Mouse (Mus musculus) G1E (cell line): ENCODE data around the gene Hbb-y.

Experiments used
- CTCF ChIP-seq: IDR thresholded peaks from 2 replicates; pipeline ENCODE4 v1.5.1; 2012; ENCODE audit warnings: low read depth, low read length, inconsistent platforms, mixed read lengths
- GATA1 ChIP-seq: IDR thresholded peaks from 2 replicates; pipeline ENCODE4 v1.6.1; 2012; ENCODE audit warnings: borderline replicate concordance, low read length, inconsistent platforms, mixed read lengths
- GATA2 ChIP-seq: IDR thresholded peaks from 2 replicates; pipeline ENCODE4 v1.6.1; 2012; ENCODE audit warnings: low read depth, low read length, inconsistent platforms, borderline replicate concordance
- TAL1 ChIP-seq: conservative IDR thresholded peaks from 2 replicates; pipeline ENCODE4 v1.6.1; 2012; ENCODE audit warnings: low read depth, low read length, inconsistent platforms, mixed read lengths

DNA sequence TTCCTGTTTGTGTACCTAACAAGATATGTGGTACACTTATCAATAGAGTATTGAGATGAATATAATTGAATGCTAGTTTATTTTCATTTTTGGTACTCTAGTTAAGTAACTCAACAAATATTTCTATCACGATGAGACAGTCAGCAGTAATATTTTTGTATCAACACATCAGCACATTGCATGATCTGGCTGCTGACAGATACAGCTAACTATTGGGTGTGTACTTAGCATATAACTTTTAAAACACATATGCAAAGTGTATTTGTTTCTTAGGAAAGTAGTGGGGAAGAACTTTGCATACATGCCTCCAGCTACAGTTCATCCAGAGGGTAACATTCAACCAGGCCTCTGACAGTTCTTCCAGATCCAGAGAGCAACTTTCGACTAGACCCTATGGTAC lies 28.4 kb downstream of the Hbb-y start:
- TF ChIP-seq GATA1 (no peak), CTCF (no peak), GATA2 (no peak), TAL1 (no peak)
